Comparison of ENCODE assay signal across 18 mouse cellular contexts in genomic region chr3:122566549-122566948, GRCm38 (mm10). TPM values are rescaled to one million over a fixed set of nuclear protein-coding genes. Genes with fewer than 3 reads are reported as not detected.
A peak's percentile ranks its signal among the peaks of the same experiment; 100 is the strongest.
DNase-seq lines count a peak whose midpoint lies in the region; ATAC-seq and TF ChIP-seq lines count a peak whose summit lies in the region.
"Had no signal": no experiment of that assay in that cellular context is flagged by ENCODE, and none has a peak within 500 bp of the region (broad histone marks: within the 10 kb centered on the region; RNA-seq: fewer than 3 reads in every experiment).

No protein-coding gene starts in this region.

- no peak for TF ChIP-seq CTCF in CH12.LX (conservative IDR thresholded peaks at IDR 0.05 in 1 of 2, IDR thresholded peaks at IDR 0.05 in 1 of 2; ENCODE audit: low read depth in 2 of 2, low read length in 2 of 2)

- 62% methylated on average over 4 of the region's 4 CpGs for WGBS in kidney, embryonic 14.5 days
- WGBS in midbrain, embryonic 13.5 days, result 74% methylated on average over 4 of the region's 4 CpGs

- H3K4me1 ChIP-seq in kidney, embryonic 14.5 days (ENCODE audit: control insufficient read depth, insufficient read depth, low read length), result no peaks in the 10 kb centered on the region
- H3K4me1 ChIP-seq in CH12.LX (ENCODE audit: control insufficient read depth in 1 of 2, insufficient read depth in 2 of 2), result peaks cover 0 to 10% of the 10 kb centered on the region in 2 experiments; a peak in 2 of 4 replicates
- no peaks in the 10 kb centered on the region for H3K4me1 ChIP-seq in midbrain, embryonic 13.5 days (replicated peaks)
- H3K4me1 ChIP-seq: hindbrain, embryonic 10.5 days; kidney, embryonic 15.5 days had no signal

- no peak for TF ChIP-seq POLR2A in CH12.LX (IDR thresholded peaks at IDR 0.05; ENCODE audit: low read depth, low read length)

- no peaks in the 10 kb centered on the region for H3K79me2 ChIP-seq in CH12.LX (replicated peaks; ENCODE audit: control insufficient read depth, extremely low read depth, insufficient read depth, poor library complexity, severe bottlenecking)

- H3K9me3 ChIP-seq in kidney, embryonic 14.5 days (ENCODE audit: control insufficient read depth, low read length), result no peaks in the 10 kb centered on the region
- H3K9me3 ChIP-seq in CH12.LX (replicated peaks; ENCODE audit: low read length), result no peaks in the 10 kb centered on the region
- H3K9me3 ChIP-seq in midbrain, embryonic 13.5 days, result no peaks in the 10 kb centered on the region
- H3K9me3 ChIP-seq: embryonic facial prominence, embryonic 15.5 days; hindbrain, embryonic 10.5 days; kidney, embryonic 15.5 days had no signal

- in situ Hi-C loops in CH12.LX (cut with MboI; ENCODE audit: low pct_ligation_motif_present, low pct_unique_long_range_greater_than_20kb, low sequenced_read_pairs), result no loop called here

- no peak overlapping the region for H3K4me2 ChIP-seq in kidney, embryonic 14.5 days (replicated peaks; ENCODE audit: low read depth, low read length)
- H3K4me2 ChIP-seq in CH12.LX (ENCODE audit: insufficient read depth, low read depth, poor library complexity, severe bottlenecking), result peak overlapping the region; percentile 41; the same call in 1 of the 2 replicates
- no peak overlapping the region for H3K4me2 ChIP-seq in midbrain, embryonic 13.5 days (replicated peaks)
- H3K4me2 ChIP-seq: embryonic facial prominence, embryonic 15.5 days; kidney, embryonic 15.5 days had no signal

- TF ChIP-seq RAD21 in CH12.LX (IDR thresholded peaks at IDR 0.05; ENCODE audit: low read depth, low read length), result no peak

- no peaks in the 10 kb centered on the region for H3K27me3 ChIP-seq in kidney, embryonic 14.5 days (ENCODE audit: control insufficient read depth, insufficient read depth, low read length)
- no peaks in the 10 kb centered on the region for H3K27me3 ChIP-seq in CH12.LX (replicated peaks)
- H3K27me3 ChIP-seq in midbrain, embryonic 13.5 days, result no peaks in the 10 kb centered on the region
- H3K27me3 ChIP-seq: embryonic facial prominence, embryonic 15.5 days; kidney, embryonic 15.5 days had no signal

- 0 out of 2 replicates have a peak overlapping the region, but pooled peaks have one; percentile 9 for H3K27ac ChIP-seq in kidney, embryonic 14.5 days (ENCODE audit: low read depth, low read length)
- H3K27ac ChIP-seq in CH12.LX (ENCODE audit: insufficient read depth, low read depth), result no peak overlapping the region
- no peak overlapping the region for H3K27ac ChIP-seq in midbrain, embryonic 13.5 days
- H3K27ac ChIP-seq: embryonic facial prominence, embryonic 15.5 days; hindbrain, embryonic 10.5 days; kidney, embryonic 15.5 days; layer of hippocampus, adult 2 months; stomach, postnatal 0 days had no signal

- H3K4me3 ChIP-seq in kidney, embryonic 14.5 days (ENCODE audit: low read length), result no peak overlapping the region
- H3K4me3 ChIP-seq in CH12.LX (replicated peaks in 1 of 3; ENCODE audit: low read depth in 2 of 3, low read length in 2 of 3, poor library complexity in 1 of 3), result no peak overlapping the region
- H3K4me3 ChIP-seq in midbrain, embryonic 13.5 days (replicated peaks), result no peak overlapping the region
- H3K4me3 ChIP-seq: embryonic facial prominence, embryonic 15.5 days; hindbrain, embryonic 10.5 days; kidney, embryonic 15.5 days; layer of hippocampus, adult 2 months; myocyte had no signal

- ATAC-seq in kidney, embryonic 14.5 days (ENCODE audit: low FRiP score, low TSS enrichment), result no peak
- no peak for ATAC-seq in midbrain, embryonic 13.5 days
- ATAC-seq: activated CD4-positive, CD25-positive, alpha-beta regulatory T cell, adult 4 months had no signal

- no peak for DNase-seq in kidney, postnatal 10 days
- DNase-seq in 416B (ENCODE audit: low read depth) (peak; percentile 48), CH12.LX (ENCODE audit: extremely low read depth) (no peak)
- peak; percentile 13 for DNase-seq in lung, postnatal 14 days
- no peak for DNase-seq in spleen, postnatal 14 days (ENCODE audit: low spot score in 2 of 2)
- no peak for DNase-seq in embryo, embryonic 11 days
- DNase-seq: cerebellum, adult 18-20 months; spleen, adult 18-20 months; thymus, postnatal 4 days had no signal

- no peak for TF ChIP-seq EP300 in CH12.LX (IDR thresholded peaks at IDR 0.05; ENCODE audit: low read length)

- dilution Hi-C loops in CH12.LX (cut with MboI; ENCODE audit: extremely low pct_ligation_motif_present, extremely low pct_unique_long_range_greater_than_20kb, low sequenced_read_pairs), result no loop called here

- no peak overlapping the region for H3K9ac ChIP-seq in kidney, embryonic 14.5 days (ENCODE audit: low read depth, low read length)
- H3K9ac ChIP-seq in CH12.LX (ENCODE audit: insufficient read depth, low read depth), result no peak overlapping the region
- no peak overlapping the region for H3K9ac ChIP-seq in midbrain, embryonic 13.5 days (replicated peaks)
- H3K9ac ChIP-seq: embryonic facial prominence, embryonic 15.5 days; kidney, embryonic 15.5 days had no signal

- peaks cover 11% of the 10 kb centered on the region; the same call in 1 of the 2 replicates for H3K36me3 ChIP-seq in kidney, embryonic 14.5 days (ENCODE audit: control insufficient read depth, insufficient read depth, low read length)
- no peaks in the 10 kb centered on the region for H3K36me3 ChIP-seq in CH12.LX (replicated peaks in 1 of 2; ENCODE audit: control insufficient read depth in 1 of 2, insufficient read depth in 1 of 2, low read length in 1 of 2)
- peaks cover 12% of the 10 kb centered on the region for H3K36me3 ChIP-seq in midbrain, embryonic 13.5 days

TF ChIP-seq in CH12.LX, 34 proteins besides CTCF, POLR2A, EP300 and RAD21:
- TF ChIP-seq MAX (IDR thresholded peaks at IDR 0.05; ENCODE audit: low read length) (no peak), ZC3H11A (IDR thresholded peaks at IDR 0.05; ENCODE audit: low read depth, low read length) (no peak), GABPA (IDR thresholded peaks at IDR 0.05; ENCODE audit: insufficient replicate concordance, low read depth, low read length) (no peak), RCOR1 (conservative IDR thresholded peaks at IDR 0.05; ENCODE audit: low read depth, low read length) (no peak), SMC3 (IDR thresholded peaks at IDR 0.05; ENCODE audit: low read depth, low read length) (no peak), CHD1 (IDR thresholded peaks at IDR 0.05; ENCODE audit: low read depth, low read length) (no peak), UBTF (IDR thresholded peaks at IDR 0.05; ENCODE audit: low read depth, low read length) (no peak), USF2 (conservative IDR thresholded peaks at IDR 0.05; ENCODE audit: low read depth, low read length) (no peak), IRF4 (IDR thresholded peaks at IDR 0.05; ENCODE audit: low read depth, low read length) (no peak), SIN3A (IDR thresholded peaks at IDR 0.05; ENCODE audit: low read length) (no peak), POLR2AphosphoS2 (IDR thresholded peaks at IDR 0.05; ENCODE audit: low read depth, low read length) (no peak), ZNF384 (IDR thresholded peaks at IDR 0.05; ENCODE audit: low read depth, low read length) (no peak), MYC (IDR thresholded peaks at IDR 0.05; ENCODE audit: low read depth, low read length) (no peak), KAT2A (IDR thresholded peaks at IDR 0.05; ENCODE audit: insufficient replicate concordance, low read length) (no peak), HCFC1 (IDR thresholded peaks at IDR 0.05; ENCODE audit: low read depth, low read length) (no peak), TCF12 (IDR thresholded peaks at IDR 0.05; ENCODE audit: low read depth, low read length) (no peak), JUN (IDR thresholded peaks at IDR 0.05; ENCODE audit: insufficient read depth, low read depth, low read length) (no peak), BHLHE40 (IDR thresholded peaks at IDR 0.05; ENCODE audit: low read depth, low read length) (no peak)

RNA-seq across cellular contexts. Expression of gene Fnbp1l, which starts 53.0 kb away (rescaled TPM):
- polyA plus RNA-seq in kidney, embryonic 14.5 days (2014; fragmentation: Nextera tagmentation; extraction: Ambion mirVana), result 44.8 and 64.0 TPM in 2 replicates
- 1.3 and 1.5 TPM in 2 replicates for total RNA-seq in CH12.LX (2012; rRNA removed)
- total RNA-seq in CH12.LX (2014; rRNA removed), result 1.9 and 2.0 TPM in 2 replicates
- 2.0 TPM in 2 replicates for polyA plus RNA-seq in CH12.LX (2012; ENCODE audit: insufficient read length, low read depth)
- polyA plus RNA-seq in midbrain, embryonic 13.5 days (2015; fragmentation: Nextera tagmentation; extraction: Ambion mirVana), result 214 and 234 TPM in 2 replicates

Comparison
In these comparisons a context has a peak if more than half of its experiments do, and no peak if none do; other contexts are left out.
1. DNase-seq: peak in 416B (single experiment) and lung, postnatal 14 days (single experiment); none in kidney, postnatal 10 days (single experiment), CH12.LX (single experiment), spleen, postnatal 14 days (0 of 2) and embryo, embryonic 11 days (single experiment).
2. RNA of gene Fnbp1l, which starts 53.0 kb away (polyA plus RNA-seq): 214 to 234 TPM in midbrain, embryonic 13.5 days and 44.8 to 64.0 TPM in kidney, embryonic 14.5 days; 2.0 TPM in CH12.LX; every median in the first group is over 10 times any median in the second.